Mouse (Mus musculus) limb, embryonic 12.5 days (tissue): ENCODE measurements around the gene Zfp36l2. TPM values are rescaled to one million over a fixed set of nuclear protein-coding genes. Genes with fewer than 3 reads are reported as not detected.

Source experiments
- ATAC-seq: fragments of 200-750 bp; cut with Nextera tagmentation; 2 replicates; pipeline ENCODE4 v1.8.0; 2017; ENCODE audit warnings: low read depth, moderate TSS enrichment; ENCODE audit not compliant: insufficient number of reproducible peaks, insufficient read depth, low FRiP score, low TSS enrichment
- H3K27ac ChIP-seq: fragments of 300-500 bp; sonication (generic); 2 replicates; pipeline ENCODE4 v1.5.1; 2016; ENCODE audit warnings: mild to moderate bottlenecking, moderate library complexity
- H3K27me3 ChIP-seq: fragments of 300-500 bp; sonication (generic); 2 replicates; pipeline ENCODE4 v1.6.1; 2016; ENCODE audit warnings: mild to moderate bottlenecking, moderate library complexity
- H3K36me3 ChIP-seq: fragments of 300-500 bp; sonication (generic); 2 replicates; pipeline ENCODE4 v1.6.1; 2016; ENCODE audit warnings: mild to moderate bottlenecking, moderate library complexity
- H3K4me1 ChIP-seq: fragments of 300-500 bp; sonication (generic); replicated peaks from 2 replicates; pipeline ENCODE4 v1.6.1; 2016
- H3K4me2 ChIP-seq: fragments of 300-500 bp; sonication (generic); 2 replicates; pipeline ENCODE4 v1.6.1; 2016; ENCODE audit warnings: mild to moderate bottlenecking, moderate library complexity
- H3K4me3 ChIP-seq: fragments of 300-500 bp; sonication (generic); replicated peaks from 2 replicates; pipeline ENCODE4 v1.5.1; 2016; ENCODE audit warnings: mild to moderate bottlenecking
- H3K9ac ChIP-seq: fragments of 300-500 bp; sonication (generic); replicated peaks from 2 replicates; pipeline ENCODE4 v1.6.1; 2016; ENCODE audit warnings: mild to moderate bottlenecking, moderate library complexity
- H3K9me3 ChIP-seq: fragments of 300-500 bp; sonication (generic); 2 replicates; pipeline ENCODE4 v1.6.1; 2016; ENCODE audit warnings: mild to moderate bottlenecking, moderate library complexity
- WGBS: fragments of 180-500 bp; shearing (Covaris S2); methylation state at CpG from one replicate; pipeline ENCODE4 v1.1.7; 2016; 5-methylcytosine and 5-hydroxymethylcytosine counted together
- polyA plus RNA-seq: library from polyadenylated mRNA; unstranded; fragments of >200 nt; fragmentation: Nextera tagmentation; extraction: Ambion mirVana; gene quantifications from 2 replicates; pipeline ENCODE4 v1.2.1, GENCODE M21; 2016

Gene Zfp36l2
- polyA plus RNA-seq, 1 experiment from 2014 or later: 27.9 TPM

GRCm38 (mm10) chr17:84217696-84218095 is 29.9 kb upstream of the Zfp36l2 start:
- Histone ChIP-seq H3K4me3 (no peak overlapping the region), H3K9ac (no peak overlapping the region), H3K27ac (no peak overlapping the region), H3K9me3 (no peaks in the 10 kb centered on the region), H3K27me3 (no peaks in the 10 kb centered on the region), H3K4me1 (no peaks in the 10 kb centered on the region), H3K36me3 (peaks cover 48% of the 10 kb centered on the region), H3K4me2 (no peak overlapping the region)
- 77% methylated on average over 3 of the region's 3 CpGs for WGBS
- no peak for ATAC-seq

GRCm38 (mm10) chr17:84215264-84215960 is 27.7 kb upstream of the Zfp36l2 start:
- no peak for ATAC-seq
- no peaks in the 10 kb centered on the region for H3K4me1 ChIP-seq
- H3K9ac ChIP-seq: no peak overlapping the region
- H3K27ac ChIP-seq: no peak overlapping the region
- no peak overlapping the region for H3K4me2 ChIP-seq
- 71% methylated on average over 6 of the region's 6 CpGs for WGBS
- no peak overlapping the region for H3K4me3 ChIP-seq
- no peaks in the 10 kb centered on the region for H3K27me3 ChIP-seq
- no peaks in the 10 kb centered on the region for H3K9me3 ChIP-seq
- peaks cover 37% of the 10 kb centered on the region for H3K36me3 ChIP-seq

GRCm38 (mm10) chr17:84213464-84213863 is 25.7 kb upstream of the Zfp36l2 start:
- WGBS: 86% methylated on average over 3 of the region's 3 CpGs
- Histone ChIP-seq H3K4me2 (no peak overlapping the region), H3K9ac (no peak overlapping the region), H3K36me3 (peaks cover 21% of the 10 kb centered on the region), H3K4me1 (no peaks in the 10 kb centered on the region), H3K4me3 (no peak overlapping the region), H3K9me3 (no peaks in the 10 kb centered on the region), H3K27ac (no peak overlapping the region), H3K27me3 (no peaks in the 10 kb centered on the region)
- ATAC-seq: no peak

- Histone ChIP-seq H3K36me3 (peaks cover 15% of the 10 kb centered on the region; the same call in 1 of the 2 replicates), H3K9me3 (no peaks in the 10 kb centered on the region), H3K27ac (no peak overlapping the region), H3K27me3 (no peaks in the 10 kb centered on the region), H3K4me2 (no peak overlapping the region), H3K9ac (no peak overlapping the region), H3K4me3 (no peak overlapping the region), H3K4me1 (peaks cover 25% of the 10 kb centered on the region)
- no peak for ATAC-seq
- 98% methylated on average over 3 of the region's 3 CpGs for WGBS
These were observed 19.9 kb upstream of the Zfp36l2 start for GRCm38 (mm10) chr17:84207611-84208010.

GRCm38 (mm10) chr17:84206239-84206638 is 18.5 kb upstream of the Zfp36l2 start:
- Histone ChIP-seq H3K36me3 (0 out of 2 replicates have a peak, but pooled peaks cover 15% of the 10 kb centered on the region), H3K9me3 (no peaks in the 10 kb centered on the region), H3K4me2 (no peak overlapping the region), H3K27me3 (no peaks in the 10 kb centered on the region), H3K9ac (no peak overlapping the region), H3K4me1 (peaks cover 25% of the 10 kb centered on the region), H3K4me3 (no peak overlapping the region), H3K27ac (peak overlapping the region; percentile 57)
- 46% methylated on average over 3 of the region's 3 CpGs for WGBS
- peak; percentile 66; the same call in 1 of the 2 replicates for ATAC-seq

- 0 out of 2 replicates have a peak, but pooled peaks cover 15% of the 10 kb centered on the region for H3K36me3 ChIP-seq
- no peaks in the 10 kb centered on the region for H3K9me3 ChIP-seq
- H3K4me3 ChIP-seq: no peak overlapping the region
- H3K4me2 ChIP-seq: no peak overlapping the region
- WGBS: 73% methylated on average over 5 of the region's 5 CpGs
- peaks cover 25% of the 10 kb centered on the region for H3K4me1 ChIP-seq
- 0 out of 2 replicates have a peak overlapping the region, but pooled peaks have one; percentile 57 for H3K27ac ChIP-seq
- ATAC-seq: no peak
- no peaks in the 10 kb centered on the region for H3K27me3 ChIP-seq
- H3K9ac ChIP-seq: no peak overlapping the region
These were observed 17.2 kb upstream of the Zfp36l2 start for GRCm38 (mm10) chr17:84204962-84205361.

GRCm38 (mm10) chr17:84203340-84203739 is 15.6 kb upstream of the Zfp36l2 start:
- no peaks in the 10 kb centered on the region for H3K9me3 ChIP-seq
- H3K4me2 ChIP-seq: no peak overlapping the region
- no peak; the same call in 1 of the 2 replicates for ATAC-seq
- peaks cover 25% of the 10 kb centered on the region for H3K4me1 ChIP-seq
- 0 out of 2 replicates have a peak, but pooled peaks cover 19% of the 10 kb centered on the region for H3K36me3 ChIP-seq
- no peak overlapping the region for H3K4me3 ChIP-seq
- WGBS: 61% methylated on average over 7 of the region's 7 CpGs
- H3K9ac ChIP-seq: no peak overlapping the region
- H3K27me3 ChIP-seq: no peaks in the 10 kb centered on the region
- H3K27ac ChIP-seq: peak overlapping the region; percentile 75

GRCm38 (mm10) chr17:84201183-84201582 is 13.4 kb upstream of the Zfp36l2 start:
- no peak overlapping the region for H3K4me3 ChIP-seq
- 0 out of 2 replicates have a peak, but pooled peaks cover 19% of the 10 kb centered on the region for H3K36me3 ChIP-seq
- H3K4me1 ChIP-seq: peaks cover 21% of the 10 kb centered on the region
- no peaks in the 10 kb centered on the region for H3K27me3 ChIP-seq
- H3K9me3 ChIP-seq: no peaks in the 10 kb centered on the region
- H3K9ac ChIP-seq: no peak overlapping the region
- H3K27ac ChIP-seq: no peak overlapping the region
- no peak overlapping the region for H3K4me2 ChIP-seq
- no peak for ATAC-seq
- 93% methylated on average over 5 of the region's 5 CpGs for WGBS

- ATAC-seq: no peak
These were observed 10.2 kb upstream of the Zfp36l2 start for GRCm38 (mm10) chr17:84197912-84198344.

GRCm38 (mm10) chr17:84196329-84196728 is 8.6 kb upstream of the Zfp36l2 start:
- H3K27ac ChIP-seq: 0 out of 2 replicates have a peak overlapping the region, but pooled peaks have one; percentile 9
- no peaks in the 10 kb centered on the region for H3K9me3 ChIP-seq
- H3K27me3 ChIP-seq: no peaks in the 10 kb centered on the region
- no peak for ATAC-seq
- peaks cover 15% of the 10 kb centered on the region for H3K4me1 ChIP-seq
- no peak overlapping the region for H3K4me2 ChIP-seq
- peaks cover 25% of the 10 kb centered on the region for H3K36me3 ChIP-seq
- H3K4me3 ChIP-seq: no peak overlapping the region
- H3K9ac ChIP-seq: no peak overlapping the region

More at GRCm38 (mm10) chr17:84197912-84198344, 10.2 kb upstream of the Zfp36l2 start:
- 64% methylated on average over 4 of the region's 4 CpGs for WGBS
- Histone ChIP-seq H3K4me1 (peaks cover 16% of the 10 kb centered on the region), H3K9ac (no peak overlapping the region), H3K9me3 (no peaks in the 10 kb centered on the region), H3K27me3 (no peaks in the 10 kb centered on the region), H3K36me3 (0 out of 2 replicates have a peak, but pooled peaks cover 9% of the 10 kb centered on the region), H3K27ac (no peak overlapping the region), H3K4me3 (no peak overlapping the region), H3K4me2 (no peak overlapping the region)

GRCm38 (mm10) chr17:84195835-84196234 is 8.1 kb upstream of the Zfp36l2 start:
- H3K9me3 ChIP-seq: no peaks in the 10 kb centered on the region
- H3K9ac ChIP-seq: no peak overlapping the region
- 85% methylated on average over 3 of the region's 3 CpGs for WGBS
- ATAC-seq: no peak
- H3K36me3 ChIP-seq: peaks cover 24% of the 10 kb centered on the region
- no peaks in the 10 kb centered on the region for H3K27me3 ChIP-seq
- H3K4me3 ChIP-seq: no peak overlapping the region
- peaks cover 15% of the 10 kb centered on the region for H3K4me1 ChIP-seq
- no peak overlapping the region for H3K4me2 ChIP-seq
- H3K27ac ChIP-seq: 0 out of 2 replicates have a peak overlapping the region, but pooled peaks have one; percentile 9
